Mouse (Mus musculus) thymus, postnatal 4 days (tissue): ENCODE measurements around the gene Hspbap1.

Experiments used
- DNase-seq: peaks from one replicate; pipeline ENCODE4 v3.0.0; 2021

Hspbap1 gene

GRCm38 (mm10) chr16:35806973-35807662 lies 36.9 kb downstream of the Hspbap1 start:
- DNase-seq, result no peak

GRCm38 (mm10) chr16:35807663-35807992 lies 37.5 kb downstream of the Hspbap1 start:
- no peak for DNase-seq

GRCm38 (mm10) chr16:35808838-35809237 lies 38.7 kb downstream of the Hspbap1 start:
- DNase-seq, result no peak

GRCm38 (mm10) chr16:35813119-35813518 lies 42.9 kb downstream of the Hspbap1 start:
- DNase-seq, result no peak

DNA sequence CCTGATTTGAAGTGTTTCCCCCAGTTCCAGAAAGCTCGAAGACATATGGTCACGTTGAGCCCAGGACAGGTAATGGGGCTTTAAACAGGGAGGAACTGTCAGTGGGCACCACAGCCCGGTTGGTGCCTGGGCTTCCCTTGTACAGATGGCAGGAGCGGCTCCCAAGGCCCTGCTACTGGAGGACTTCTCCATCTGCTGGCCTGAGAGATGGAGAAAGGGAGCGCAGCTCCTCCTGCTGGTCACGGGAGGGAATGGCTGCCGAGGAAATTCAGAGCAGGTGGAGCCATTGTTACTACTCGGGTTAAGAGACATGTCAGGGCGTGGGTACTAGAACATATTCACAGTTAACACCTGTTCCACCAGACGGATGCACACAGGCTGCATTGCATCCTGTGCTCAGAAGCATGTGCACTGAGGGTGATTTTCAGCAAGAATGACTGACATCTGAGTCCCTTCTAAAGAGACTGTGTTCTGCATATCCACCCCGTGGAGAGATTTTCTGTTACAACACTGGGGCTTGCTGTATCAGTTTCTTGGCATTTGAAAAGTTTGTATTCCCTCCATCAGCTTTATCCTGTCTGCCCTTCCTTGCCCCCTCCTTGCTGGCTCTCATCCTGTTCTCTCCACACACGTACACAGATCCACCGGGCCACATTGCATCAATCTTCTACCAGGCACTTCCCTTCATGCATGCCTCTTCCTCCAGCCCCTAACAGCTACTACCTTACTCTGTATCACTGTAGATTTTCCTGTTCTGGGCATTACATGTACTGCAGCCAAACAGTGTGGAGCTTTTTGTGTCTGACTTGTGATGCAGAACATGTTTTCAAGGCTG lies 47.3 kb downstream of the Hspbap1 start:
- DNase-seq, result peak; percentile 88

GRCm38 (mm10) chr16:35829999-35830398 lies 59.8 kb downstream of the Hspbap1 start:
- DNase-seq, result no peak

DNA sequence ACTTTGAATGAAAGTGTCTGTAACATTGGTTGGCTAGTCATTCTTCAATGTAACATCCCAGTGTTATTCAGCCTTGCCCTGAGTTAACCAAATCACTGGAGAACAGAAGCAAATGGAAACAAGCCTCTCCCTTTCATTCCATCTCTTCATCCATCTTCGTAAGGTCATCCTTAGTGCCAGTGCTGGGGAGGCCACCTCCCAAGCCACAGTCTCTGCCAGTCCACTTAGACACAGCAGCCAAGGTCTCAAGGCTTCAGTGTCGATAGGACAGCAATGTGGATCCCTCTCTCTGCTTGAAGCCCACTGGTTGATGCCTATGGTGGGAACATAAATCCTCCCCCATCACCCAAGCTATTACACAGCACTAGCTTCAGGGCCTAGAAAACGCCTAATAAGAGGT lies 62.8 kb downstream of the Hspbap1 start:
- no peak for DNase-seq

- no peak for DNase-seq
Measured at GRCm38 (mm10) chr16:35834653-35835052, 64.5 kb downstream of the Hspbap1 start.

- peak; percentile 46 for DNase-seq
Measured at GRCm38 (mm10) chr16:35839680-35840079, 69.5 kb downstream of the Hspbap1 start.

GRCm38 (mm10) chr16:35847138-35847537 lies 77.0 kb downstream of the Hspbap1 start:
- no peak for DNase-seq

GRCm38 (mm10) chr16:35855846-35856245 lies 85.7 kb downstream of the Hspbap1 start:
- no peak for DNase-seq

- no peak for DNase-seq
Measured at GRCm38 (mm10) chr16:35856766-35857165, 86.6 kb downstream of the Hspbap1 start.

GRCm38 (mm10) chr16:35860236-35860635 lies 90.1 kb downstream of the Hspbap1 start:
- no peak for DNase-seq

DNA sequence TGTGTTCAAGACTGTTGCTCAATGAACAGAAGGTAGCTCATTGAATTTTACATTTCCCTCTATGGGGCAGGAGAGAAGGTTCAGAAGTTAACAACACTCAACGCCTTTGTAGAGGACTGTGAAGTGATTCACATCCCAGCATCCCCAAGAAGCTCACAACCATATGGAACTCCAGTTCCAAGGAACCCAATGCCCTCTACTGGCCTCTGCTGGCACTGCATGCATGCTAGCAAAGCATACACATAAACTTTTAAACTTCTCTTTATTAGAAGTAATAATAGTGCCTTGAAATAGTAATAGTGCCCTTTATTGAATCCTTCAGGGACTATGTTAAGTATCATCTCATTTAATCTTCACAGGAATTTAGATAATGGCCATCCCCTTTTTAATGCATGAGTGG lies 91.9 kb downstream of the Hspbap1 start:
- DNase-seq, result peak; percentile 61

GRCm38 (mm10) chr16:35867726-35868125 lies 97.6 kb downstream of the Hspbap1 start:
- DNase-seq, result no peak

DNA sequence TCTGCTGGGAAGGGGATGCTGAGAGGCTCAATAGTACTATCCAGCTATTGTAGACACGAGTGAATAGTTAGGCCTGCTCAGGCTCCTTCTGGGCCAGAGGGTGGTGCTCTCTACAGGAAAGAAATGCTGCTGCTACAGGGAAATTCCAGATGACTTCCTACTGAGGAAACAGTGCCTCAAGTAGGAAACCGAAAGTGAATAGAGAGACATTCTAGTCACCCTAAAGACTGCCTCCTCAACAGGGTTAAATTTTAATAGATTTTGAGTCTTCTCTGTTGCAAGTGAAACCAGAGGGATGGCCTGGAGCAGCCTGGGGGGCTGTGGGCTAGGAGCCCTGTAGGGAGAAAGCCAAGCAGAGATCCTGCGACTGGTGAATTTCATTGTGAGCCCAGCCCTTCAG lies 99.0 kb downstream of the Hspbap1 start:
- no peak for DNase-seq

DNA sequence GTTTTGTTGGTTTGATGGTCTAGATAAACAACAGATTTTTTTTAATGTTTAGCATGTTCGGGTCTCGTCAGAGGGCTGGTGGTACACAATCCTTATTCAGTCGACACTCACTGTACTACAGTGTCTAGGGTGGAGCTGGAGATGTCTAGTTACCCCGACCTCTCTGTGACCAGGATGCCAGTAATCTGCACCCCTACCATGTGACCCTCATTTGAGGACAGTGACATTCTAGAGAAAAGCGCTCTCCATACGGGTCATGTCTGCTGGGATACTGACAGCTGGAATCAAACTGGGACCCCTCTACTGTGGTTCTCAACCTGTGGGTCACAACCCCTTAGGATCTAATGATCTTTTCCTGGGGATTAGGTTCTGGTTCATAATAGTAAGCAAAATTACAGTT lies 99.5 kb downstream of the Hspbap1 start:
- no peak for DNase-seq

DNA sequence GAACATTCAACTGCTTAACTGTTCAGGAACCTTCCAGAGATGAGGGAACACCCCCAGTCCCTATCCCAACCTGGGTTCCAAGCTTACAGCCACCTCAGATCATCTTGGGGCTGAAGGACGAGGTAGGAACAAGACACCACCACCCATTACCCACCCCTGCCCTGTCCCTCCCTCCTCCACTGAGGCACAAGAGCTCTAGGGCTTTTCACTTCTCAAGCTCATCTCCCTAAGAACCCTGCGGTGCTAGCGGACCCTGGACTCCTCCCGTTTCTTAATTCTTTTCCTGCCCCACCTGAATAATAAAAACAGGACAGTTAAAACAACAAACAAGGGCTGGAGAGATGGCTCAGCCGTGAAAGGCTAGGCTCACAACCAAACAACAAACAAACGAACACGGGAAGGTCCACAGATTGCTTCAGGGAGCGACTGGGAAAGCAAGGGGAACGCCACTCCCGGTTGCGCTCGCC lies 100.4 kb downstream of the Hspbap1 start:
- DNase-seq, result no peak

GRCm38 (mm10) chr16:35871048-35871851 lies 101.1 kb downstream of the Hspbap1 start, which contains the start of gene Parp14:
TSS of gene Parp14 (minus strand) at chr16:35871544.
- peak; percentile 78 for DNase-seq

GRCm38 (mm10) chr16:35871898-35872297 lies 101.7 kb downstream of the Hspbap1 start:
- DNase-seq, result peak; percentile 38

DNA sequence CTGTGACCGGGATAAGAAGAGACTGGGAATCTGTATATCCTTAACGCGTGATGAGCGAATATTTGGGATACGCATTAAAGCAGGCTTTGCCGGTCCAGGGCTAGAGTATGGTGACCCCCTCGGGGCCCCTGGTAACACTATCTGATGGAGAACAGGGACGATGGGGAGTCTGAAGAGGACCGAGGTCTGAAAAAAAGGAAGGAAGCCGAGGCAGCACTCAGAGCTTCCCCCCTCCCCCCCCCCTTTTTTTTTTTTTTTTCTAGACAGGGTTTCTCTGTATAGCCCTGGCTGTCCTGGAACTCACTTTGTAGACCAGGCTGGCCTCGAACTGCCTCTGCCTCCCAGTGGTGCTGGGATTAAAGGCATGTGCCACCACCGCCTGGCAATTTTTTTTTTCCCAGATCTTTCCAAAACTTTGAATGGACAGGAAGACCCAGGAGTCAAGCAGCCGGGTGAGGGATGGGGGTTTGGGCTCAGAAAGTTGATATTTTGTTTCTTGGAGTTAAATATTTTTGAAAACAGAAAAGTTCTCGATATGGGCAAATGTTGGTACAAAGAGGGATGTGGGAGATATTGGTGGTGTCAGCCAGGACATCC lies 102.3 kb downstream of the Hspbap1 start:
- DNase-seq, result no peak

GRCm38 (mm10) chr16:35874416-35874815 lies 104.2 kb downstream of the Hspbap1 start:
- DNase-seq, result peak; percentile 80
